Mouse (Mus musculus) thymus, postnatal 4 days (tissue): Measurements from ENCODE around the gene Endov.

ENCODE experiments used
- DNase-seq: peaks from one replicate; pipeline ENCODE4 v3.0.0; 2021

Gene Endov

DNA sequence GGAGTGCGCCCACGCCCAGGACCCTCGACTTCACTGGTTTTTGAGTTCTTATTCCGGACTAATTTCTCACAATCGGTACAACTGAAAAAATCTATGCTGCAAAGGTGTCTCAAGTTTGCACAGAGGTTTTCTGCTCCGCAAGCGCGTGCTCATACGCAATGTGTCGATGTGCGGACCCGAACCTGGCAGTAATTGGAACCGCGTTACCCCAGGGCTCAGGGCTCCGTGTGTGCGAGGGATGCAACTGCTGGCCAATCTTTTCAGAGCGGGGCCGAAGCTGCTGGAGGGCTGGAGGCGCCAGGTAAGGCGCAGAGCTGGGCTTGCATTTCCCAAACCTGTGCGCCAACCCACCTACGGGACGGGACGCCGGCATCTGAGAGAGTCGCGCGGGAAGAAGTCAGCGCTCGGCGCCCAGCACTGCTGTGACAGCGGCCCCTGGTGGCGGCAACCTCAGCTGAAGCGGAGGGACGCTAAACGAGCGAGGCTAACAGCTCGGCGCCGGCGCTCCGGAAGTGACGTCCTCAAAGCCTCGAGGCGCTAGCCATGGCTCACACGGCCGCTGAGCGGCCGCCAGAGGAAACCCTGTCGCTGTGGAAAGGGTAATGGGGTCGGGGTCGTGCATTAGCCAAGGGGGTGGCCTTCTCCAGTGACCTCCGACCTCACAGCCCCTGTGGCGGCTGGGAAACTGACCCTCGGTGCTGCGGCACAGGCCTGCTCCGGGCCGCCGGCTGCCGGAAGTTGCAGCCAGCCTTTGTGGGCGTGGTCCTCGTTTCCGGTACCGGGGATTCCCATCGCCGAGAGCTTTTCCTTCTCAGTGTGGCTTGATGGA is at the start of gene Endov:
Endov (plus strand) TSS at position 487 of the 829 bp plus-strand sequence.
- peak; percentile 100 for DNase-seq

DNA sequence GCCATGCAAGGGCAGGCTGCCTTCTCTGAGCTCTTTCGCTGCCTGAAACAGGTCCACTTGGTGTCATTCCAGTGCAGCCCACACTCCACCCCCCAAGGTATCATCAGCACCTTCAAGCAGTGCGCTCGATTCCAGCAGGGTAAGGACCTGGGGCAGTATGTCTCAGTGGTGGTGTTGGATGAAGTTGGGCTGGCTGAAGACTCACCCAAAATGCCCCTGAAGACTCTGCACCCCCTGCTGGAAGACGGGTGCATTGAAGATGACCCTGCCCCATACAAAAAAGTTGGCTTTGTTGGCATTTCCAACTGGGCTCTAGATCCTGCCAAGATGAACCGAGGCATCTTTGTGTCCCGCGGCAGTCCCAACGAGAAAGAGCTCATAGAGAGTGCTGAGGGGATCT is 48.9 kb upstream of the Endov start:
- DNase-seq = peak; percentile 66

DNA sequence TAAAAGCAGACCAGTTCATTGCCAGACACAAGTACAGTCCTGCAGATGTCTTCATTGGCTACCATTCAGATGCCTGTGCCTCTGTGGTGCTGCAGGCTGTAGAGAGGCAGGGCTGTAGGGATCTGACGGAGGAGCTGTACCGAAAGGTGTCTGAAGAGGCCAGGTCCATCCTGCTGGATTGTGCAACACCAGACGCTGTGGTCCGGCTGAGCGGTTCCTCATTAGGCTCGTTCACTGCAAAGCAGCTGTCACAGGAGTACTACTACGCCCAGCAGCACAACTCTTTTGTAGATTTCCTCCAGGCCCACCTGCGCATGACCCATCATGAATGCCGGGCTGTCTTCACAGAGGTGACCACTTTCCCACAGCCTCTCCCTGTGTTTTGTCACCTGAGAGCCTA is 47.7 kb upstream of the Endov start:
- DNase-seq = no peak

DNA sequence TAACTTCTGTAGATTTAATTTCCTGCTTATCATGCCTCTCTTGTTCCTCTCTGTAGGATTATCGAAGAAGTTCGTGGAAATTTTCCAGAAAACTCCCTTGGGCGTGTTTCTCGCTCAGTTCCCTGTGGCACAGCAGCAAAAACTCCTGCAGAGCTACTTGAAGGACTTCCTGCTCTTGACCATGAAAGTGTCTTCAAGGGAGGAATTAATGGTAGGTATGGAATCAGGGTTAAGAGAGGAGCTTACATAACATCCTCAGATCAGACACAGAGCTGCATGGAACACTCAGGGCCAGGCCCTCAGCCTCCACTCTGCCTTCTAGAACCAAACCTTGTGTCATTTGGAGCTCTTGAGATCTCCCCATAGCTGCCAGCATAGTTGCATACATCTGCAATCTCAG is 35.0 kb upstream of the Endov start:
- no peak for DNase-seq

DNA sequence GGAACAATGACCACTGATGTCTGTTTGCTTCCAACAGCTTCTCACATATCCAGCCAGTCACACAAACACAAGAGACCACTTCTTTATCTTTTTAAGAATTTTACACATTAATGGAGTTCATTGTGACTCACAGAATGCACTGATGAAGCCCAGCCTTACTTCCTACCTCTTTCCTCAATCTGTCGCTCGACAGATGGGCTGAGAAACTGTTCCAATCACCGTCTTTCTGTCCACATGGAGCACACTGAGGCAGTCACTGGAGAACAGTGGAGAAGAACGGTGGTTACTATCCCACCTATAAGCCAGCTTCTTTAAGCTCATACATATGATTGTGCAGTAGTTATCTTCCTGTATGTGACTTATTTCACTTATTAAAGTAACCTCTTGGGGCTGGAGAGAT is 13.3 kb upstream of the Endov start:
- DNase-seq = no peak

DNA sequence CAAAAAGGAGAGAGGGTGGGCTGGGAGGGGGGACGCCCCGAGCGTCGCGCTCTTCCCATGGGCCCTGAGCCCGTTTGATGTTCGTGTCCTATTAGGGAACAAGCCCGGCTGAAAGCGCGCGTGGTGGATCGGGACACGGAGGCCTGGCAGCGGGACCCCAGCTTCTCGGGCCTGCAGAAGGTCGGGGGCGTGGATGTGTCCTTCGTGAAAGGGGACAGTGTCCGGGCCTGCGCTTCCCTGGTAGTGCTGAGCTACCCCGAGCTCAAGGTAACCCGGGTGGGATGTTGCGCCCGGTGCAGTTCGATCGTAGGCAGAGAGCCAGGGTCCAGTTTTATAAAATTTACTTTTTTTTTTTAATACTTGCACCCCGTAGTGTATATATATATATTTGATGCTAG is 542 bp downstream of the Endov start:
- DNase-seq = no peak

DNA sequence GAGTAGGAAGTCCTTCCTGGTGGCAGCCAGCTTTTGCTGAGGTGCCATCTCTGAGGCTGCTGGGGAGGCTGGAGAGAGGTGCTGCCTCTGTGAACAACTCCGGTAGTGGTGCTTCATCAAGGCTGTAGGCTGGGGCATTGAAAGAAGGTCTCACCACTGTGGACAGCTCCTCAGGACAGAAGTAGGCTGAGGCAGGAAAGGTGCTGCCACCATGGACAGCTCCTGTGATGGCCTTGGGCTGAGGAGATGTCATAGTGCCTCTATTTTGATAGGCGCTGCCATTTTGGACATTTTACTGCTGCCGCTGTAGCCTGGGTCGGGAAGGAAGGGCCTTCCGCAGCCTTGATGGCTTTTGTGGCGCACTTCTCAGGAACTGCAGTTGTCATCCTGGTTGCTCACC is 1.7 kb downstream of the Endov start:
- no peak for DNase-seq

DNA sequence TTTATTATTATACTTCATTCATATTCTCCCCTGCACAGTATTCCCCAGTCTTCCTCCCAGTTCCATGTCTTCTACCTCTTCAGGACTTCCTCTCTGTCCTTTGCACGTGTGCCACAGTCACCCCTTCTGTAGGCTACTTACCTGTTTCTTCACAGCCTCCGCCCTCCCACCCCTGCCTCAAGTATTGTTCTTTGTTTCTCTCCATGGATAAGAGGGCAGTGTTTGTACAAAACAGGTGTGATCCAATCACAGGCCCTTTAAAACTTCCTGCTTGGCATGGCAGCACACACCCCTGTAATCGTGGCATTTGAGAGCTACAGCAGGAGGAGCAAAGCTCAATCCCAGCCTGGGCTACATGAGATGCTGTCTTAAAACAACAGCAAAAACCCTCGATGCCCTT is 2.4 kb downstream of the Endov start:
- no peak for DNase-seq

DNA sequence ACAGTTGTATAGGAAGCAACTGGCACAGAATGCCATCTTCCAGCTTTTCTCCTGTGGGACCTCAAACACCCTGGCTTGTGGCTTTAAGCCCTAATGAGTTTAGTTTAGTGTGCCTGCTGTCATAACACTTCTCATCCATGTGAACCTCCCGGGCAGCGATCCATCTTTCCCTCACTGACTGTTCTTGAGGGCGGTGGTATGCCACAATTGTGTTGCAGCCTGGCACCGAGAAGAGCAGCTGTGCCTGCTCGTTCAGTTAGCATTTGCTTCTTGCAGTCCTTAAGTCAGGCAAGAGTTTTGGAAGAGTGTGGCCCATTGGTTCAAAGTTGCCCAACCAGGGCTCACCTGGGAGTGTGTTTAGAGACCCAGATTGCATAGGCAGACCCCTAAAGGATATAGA is 5.0 kb downstream of the Endov start:
- no peak for DNase-seq

DNA sequence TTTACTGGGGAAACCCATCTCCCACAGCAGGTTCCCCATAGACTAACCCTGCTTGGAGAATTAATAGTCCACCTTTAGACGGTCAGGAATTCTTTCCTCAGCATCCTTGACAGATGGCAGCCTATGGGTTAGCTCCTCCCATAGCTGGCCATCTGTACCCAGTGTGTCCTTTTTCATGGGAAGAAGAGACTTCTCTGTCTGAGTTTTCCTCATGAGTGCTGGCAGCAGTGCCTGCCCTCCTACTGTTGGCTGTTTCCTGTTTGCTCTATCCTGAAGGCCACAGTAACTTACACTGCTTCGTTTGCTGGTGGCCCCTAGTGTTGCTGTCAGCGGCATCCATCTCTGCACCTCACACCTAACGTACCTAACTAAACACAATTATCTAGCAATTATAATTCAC is 6.3 kb downstream of the Endov start:
- DNase-seq = no peak

DNA sequence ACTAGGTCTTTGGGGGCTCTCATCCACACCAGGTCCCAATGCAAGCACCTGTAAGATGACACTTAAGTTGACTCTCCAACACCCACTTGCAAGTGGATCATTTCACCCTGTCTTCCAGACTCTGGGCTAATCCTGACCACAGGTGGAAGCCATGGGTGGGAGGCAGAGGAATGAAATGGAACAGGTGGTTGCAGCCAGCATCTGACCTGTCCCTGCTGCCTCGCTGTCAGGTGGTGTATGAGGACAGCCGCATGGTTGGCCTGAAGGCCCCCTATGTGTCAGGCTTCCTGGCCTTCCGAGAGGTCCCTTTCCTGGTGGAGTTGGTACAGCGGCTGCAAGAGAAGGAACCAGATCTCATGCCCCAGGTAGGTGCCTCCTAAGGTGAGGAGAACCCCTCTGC is 8.2 kb downstream of the Endov start:
- no peak for DNase-seq

DNA sequence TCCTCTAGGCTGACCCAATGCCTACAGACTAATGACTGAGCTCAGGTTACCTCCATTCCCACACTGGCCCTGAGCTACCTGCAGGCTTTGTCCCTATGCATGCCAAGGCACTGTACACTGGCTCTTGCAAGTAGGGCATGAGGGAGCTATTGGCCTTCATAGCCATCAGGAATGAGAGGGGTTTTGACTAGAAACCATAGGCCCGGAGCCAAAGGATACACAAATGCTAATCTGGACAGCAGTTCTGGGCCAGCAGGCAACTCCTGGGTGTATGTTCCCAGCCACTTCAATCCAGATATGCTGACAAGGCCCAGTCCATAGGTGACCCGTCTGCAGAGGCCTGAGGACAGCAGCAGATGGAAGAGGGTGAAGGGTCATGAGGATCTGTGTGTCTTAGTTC is 8.9 kb downstream of the Endov start:
- no peak for DNase-seq

DNA sequence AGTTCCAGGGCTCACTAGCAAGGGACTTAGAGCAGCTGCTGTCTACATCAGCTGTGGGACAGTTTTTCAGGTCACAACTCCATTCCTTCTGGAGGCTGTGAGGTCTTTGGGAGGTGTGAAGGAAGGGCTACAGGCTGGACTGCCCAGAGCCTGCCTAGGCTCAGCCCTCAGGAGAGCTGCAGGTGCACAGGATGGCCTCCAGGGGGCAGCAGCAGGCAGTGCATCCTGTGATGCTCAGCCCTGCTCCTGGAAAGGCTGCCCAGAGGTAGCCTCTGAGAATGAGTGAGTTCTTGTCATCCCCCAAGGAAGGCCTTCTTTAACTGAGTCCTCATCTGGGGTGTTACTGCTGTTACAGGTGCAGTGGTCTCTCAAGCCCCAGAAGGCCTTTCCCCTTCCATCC is 12.5 kb downstream of the Endov start:
- DNase-seq = peak; percentile 85

DNA sequence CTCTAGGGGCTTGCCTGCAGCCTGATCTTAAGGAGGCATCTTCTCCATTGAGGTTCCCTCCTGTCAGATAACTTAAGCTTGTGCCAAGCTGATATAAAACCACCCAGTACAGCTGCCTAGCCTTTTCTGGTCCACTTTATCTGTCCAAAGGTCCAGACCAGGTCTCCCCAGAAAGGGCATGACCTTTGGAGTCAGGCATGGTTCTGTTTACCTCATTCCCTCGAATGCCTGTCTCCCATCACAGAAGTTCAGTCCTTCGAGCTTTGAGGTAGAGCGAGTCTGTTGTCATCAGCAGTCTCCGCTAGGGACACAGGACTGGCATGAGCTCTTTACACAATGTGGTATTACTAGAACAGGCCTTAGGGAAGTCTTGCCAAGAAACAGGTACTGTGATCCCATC is 15.2 kb downstream of the Endov start:
- DNase-seq = no peak

DNA sequence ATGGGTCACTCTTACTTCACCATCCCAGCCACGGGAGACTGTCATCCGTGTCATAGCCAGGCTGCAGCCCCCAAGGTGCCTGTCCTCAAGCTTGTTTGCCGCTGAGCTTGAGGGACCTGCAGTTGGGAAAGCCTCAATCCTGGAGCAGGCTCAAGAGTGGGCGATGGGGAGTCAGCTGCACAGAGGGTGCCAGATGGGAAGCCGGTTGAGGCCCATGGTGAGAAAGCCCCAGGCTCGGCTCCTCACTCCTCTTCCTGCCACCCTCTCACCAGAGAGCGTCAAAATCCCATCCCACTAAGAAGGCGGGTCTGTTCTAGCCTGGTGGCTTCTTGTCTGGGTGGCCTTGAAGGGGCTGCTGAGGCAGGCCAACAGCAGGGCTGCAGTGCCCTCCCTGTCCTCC is 16.6 kb downstream of the Endov start:
- DNase-seq = no peak

DNA sequence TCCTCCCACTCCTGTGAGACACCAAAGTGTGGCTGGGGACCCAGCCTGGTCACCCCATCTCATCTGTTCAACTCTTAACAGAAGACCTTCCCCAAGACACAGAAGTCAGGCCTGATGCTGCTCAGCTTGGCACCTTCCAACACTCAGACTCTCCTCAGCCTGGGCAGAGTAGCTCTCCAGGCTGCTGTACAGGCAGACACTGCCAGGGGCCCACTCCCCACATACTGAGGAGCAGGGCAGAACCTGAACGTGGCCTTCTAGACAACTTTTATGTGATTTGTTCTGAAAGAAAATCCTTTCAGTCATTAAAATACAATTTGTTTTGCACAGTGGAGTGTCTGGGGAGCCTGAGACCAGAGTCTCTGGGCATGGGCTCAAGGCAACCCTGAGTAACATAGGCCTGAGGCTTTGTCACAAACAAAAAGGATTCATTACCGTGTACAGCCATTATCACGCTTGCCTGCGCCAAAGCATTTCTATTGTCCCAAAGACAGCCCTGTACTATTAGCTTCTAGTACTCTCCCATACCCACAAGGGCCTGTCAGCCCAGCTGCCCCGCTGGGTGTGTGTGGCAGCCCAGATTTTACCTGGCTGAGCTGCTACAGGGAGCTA is 18.1 kb downstream of the Endov start:
- DNase-seq = no peak

DNA sequence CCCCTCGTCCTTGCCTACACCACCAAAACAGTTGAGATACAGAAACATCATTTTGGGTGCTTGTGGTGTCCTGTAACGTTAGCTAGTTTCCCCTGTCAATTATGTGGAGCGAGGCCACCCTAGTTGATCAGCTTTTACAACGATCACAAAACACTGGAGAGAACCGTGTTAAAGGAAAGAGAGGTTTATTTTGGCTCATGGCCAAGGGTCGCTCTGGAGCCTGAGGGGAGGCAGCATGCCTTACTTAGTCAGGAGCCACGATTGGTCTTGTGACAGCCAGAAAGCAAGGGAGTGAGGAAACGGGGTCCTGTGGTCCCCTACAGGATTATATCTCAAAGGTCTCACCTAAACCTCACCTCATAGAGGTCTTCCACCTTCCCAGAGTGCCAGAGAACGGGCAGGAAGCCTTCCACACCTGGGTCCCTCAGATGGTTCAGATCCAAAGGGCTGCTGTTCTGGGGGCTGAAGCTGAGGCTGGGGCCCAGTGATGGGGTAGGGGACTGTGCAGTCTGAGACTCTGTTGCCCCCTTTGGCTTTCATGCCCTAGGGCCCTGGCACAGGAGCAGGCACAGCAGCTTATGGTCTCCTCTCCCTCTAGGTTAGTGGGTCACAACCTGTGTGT is 22.0 kb downstream of the Endov start:
- DNase-seq = no peak

DNA sequence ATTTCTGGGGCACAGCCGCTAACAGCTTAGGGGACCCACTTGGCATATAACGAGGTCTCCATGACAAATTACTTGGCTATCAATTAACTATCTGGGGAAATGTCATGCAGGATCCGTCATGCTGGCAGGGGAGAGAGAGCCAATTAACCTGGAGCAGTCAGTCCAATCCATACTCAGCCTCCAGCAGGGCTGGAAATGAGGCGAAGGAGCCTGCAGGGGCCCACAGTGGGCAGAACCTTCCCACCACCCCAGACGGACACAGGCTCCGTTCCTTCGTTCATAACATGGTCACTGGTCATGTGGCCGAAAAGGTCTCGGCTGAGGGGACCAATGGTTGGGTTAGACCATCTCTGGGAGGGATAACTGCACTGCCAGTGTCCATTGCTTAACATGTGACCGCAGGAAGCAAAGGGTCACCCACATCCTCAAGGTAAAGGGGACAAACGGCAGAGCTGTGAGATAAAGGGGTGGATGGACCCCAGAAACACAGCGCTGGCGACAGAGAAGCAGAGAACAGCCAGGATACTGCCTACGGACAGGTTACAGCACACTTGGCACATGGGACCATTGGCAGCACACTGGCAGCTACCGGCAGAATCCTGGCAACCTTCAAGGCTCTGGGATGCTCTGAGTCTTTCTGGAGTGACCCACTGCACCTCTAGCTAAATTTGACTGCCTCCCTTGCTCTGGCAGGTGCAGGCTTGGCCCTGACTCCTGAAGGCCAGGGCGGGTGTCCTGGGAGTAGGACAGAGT is 23.1 kb downstream of the Endov start:
- no peak for DNase-seq

DNA sequence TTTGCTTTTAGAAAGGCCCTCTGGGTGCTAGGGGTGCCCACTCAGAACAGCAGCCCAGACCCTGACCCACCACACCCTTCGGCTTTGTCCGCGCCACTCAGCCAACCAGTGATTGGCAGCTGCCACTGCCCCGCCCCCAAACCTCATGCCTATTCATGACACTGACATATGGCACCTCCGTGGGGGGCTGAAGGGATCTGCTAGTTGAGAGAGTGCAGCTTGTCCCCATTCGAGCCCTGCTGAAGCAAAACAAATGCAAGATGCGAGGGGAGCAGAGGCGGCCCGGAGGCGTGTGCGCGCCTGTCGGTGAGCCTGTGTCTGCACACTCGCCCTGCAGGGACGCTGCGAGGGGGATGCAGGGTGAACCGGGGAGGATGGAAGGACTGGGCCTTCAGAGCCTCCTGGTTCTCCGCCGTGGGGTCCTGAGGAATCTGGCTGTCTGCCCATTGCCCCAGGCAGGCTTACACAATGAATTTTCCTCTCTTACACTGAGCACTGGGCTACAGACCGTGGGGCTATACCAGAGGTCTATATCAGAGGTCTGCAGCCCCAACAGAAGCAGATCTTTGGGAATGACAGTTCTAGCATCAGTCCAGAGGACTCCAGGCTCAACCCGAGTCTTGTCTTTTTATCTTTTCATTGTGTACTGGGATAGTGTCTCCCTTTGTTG is 24.0 kb downstream of the Endov start:
- DNase-seq = peak; percentile 26

DNA sequence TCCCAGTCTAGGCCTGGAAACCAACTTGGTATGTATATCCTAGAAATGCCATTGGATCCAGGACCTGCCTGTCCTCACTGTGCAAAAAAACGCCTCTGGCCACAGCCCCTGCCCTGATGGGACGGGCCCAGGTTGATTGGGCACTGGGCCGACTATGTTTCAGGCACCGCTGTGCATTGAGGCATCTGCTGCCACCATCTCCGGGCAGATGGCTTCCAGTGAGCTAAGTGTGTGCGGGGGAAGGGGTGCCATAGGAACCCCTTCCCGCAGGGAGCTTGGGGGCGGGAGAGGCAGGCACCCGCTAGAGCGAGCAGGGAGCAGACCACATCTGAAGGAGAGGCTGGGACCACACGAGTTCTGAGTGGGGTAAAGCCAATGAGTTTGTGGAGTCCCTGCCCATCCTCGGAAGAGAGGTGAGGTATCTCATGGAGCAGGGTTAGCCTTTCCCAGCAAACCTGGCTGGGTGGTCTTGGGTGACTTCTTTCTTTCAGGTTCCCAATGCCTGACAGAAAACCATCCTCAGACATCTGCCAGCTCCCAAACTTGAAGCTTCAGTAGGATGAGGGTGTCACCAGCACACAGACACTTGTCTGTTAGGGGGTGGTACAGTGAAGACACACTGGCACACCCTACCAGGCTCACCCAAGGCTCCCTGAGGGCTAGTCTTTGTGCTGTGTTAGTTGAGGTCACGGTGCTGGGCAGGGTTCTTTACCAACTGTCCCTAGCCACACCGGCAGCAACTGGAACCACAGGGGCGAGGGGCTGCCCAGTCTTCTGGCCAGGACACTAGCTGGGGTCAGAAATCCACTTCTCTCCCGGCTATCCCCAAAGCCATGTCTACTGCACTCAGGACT is 24.9 kb downstream of the Endov start:
- no peak for DNase-seq

DNA sequence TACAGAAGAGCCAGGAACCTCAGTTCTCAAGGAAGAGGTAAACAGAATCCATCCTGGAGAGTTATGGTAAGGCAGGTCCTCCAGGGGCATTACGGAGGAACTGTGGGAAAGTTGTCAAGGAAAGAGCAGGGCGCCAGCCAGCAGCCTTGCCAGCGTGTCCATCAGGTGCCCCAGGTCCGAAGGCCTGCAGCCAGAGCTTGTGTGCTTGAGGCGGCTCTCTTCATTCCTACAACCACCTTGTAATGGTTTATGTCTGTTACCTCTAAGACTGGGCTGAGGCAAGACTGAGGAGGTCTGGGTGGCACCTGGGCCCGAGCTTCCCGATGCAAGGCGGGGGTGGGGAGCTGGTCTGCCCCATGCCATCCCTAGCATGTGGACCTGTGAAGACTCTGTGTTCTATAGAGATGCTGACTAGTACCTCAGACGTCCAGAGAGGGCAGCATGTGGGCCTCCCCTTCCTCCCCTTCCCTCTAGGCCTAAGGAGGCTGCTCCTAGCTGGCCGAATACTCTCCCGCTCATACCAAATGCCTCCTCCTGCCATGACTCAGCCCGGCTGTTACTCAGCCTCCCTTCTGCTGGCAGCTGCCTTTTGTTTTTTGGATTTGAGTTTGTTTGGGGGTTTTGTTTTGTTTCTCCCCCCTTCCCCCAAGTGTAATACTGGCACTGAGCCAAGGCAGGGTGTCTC is 25.7 kb downstream of the Endov start:
- no peak for DNase-seq
